13 mouse cellular contexts compared by ENCODE assay signal in the genomic region with DNA sequence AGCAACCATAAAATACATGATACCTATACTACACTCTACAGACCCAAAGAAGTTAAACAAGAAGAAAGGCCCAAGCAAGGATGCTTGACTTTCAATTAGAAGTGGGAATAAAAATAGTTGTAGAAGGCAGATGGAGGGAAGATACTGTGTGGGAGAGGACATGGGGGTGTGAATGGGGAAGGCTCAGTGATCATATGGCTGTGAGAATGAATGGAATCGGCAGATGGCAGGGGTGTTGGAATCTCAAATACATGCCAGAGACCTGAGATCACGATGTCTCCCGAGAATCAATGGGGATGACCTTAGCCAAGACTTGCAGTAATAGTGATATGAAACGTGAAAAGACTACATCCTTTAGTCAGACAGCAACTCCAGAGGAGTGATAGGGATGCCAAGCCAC.
"Had no signal": no experiment of that assay in that cellular context is flagged by ENCODE, and none has a peak within 500 bp of the region (broad histone marks: within the 10 kb centered on the region; RNA-seq: fewer than 3 reads in every experiment).

No protein-coding gene starts in this region.

- ATAC-seq: intestine, postnatal 0 days; liver, embryonic 12.5 days; midbrain, embryonic 13.5 days; midbrain, embryonic 16.5 days had no signal

- DNase-seq: kidney, adult 2 months; kidney, postnatal 25 days; liver; lung, adult 18-20 months; lung, postnatal 10 days; lung, postnatal 36 days; retina, postnatal 1 day; right cerebral cortex, postnatal 4 days; thymus, postnatal 25 days had no signal
